Mouse (Mus musculus) embryonic facial prominence, embryonic 11.5 days (tissue): ENCODE measurements at regions not wholly inside any gene's neighbourhood (a gene's known extent, or its start where the extent isn't known, plus 50 kb on each side); places are given as distances from the start of the nearest gene placed in this dataset.
A peak's percentile ranks its signal among the peaks of the same experiment; 100 is the strongest.

Experiments
- ATAC-seq: fragments of 200-750 bp; cut with Nextera tagmentation; replicated peaks from 2 replicates; pipeline ENCODE4 v1.8.0; 2017; ENCODE audit warnings: low read depth; ENCODE audit not compliant: insufficient number of reproducible peaks, low FRiP score, low TSS enrichment
- DNase-seq: peaks from one replicate; pipeline ENCODE4 v3.0.0-alpha.2; 2015; ENCODE audit warnings: low spot score
- H3K27ac ChIP-seq: fragments of 300-500 bp; sonication (generic); replicated peaks from 2 replicates; pipeline ENCODE4 v1.5.1; 2014; ENCODE audit warnings: mild to moderate bottlenecking, low read depth, low read length, control low read depth
- H3K27me3 ChIP-seq: fragments of 300-500 bp; sonication (generic); 2 replicates; pipeline ENCODE4 v1.6.1; 2014; ENCODE audit warnings: mild to moderate bottlenecking, low read length, moderate library complexity, mixed read lengths; ENCODE audit not compliant: control insufficient read depth, insufficient read depth
- H3K36me3 ChIP-seq: fragments of 300-500 bp; sonication (generic); replicated peaks from 2 replicates; pipeline ENCODE4 v1.6.1; 2014; ENCODE audit warnings: low read depth, mild to moderate bottlenecking, low read length, moderate library complexity, mixed read lengths; ENCODE audit not compliant: control insufficient read depth, insufficient read depth
- H3K4me1 ChIP-seq: fragments of 300-500 bp; sonication (generic); 2 replicates; pipeline ENCODE4 v1.6.1; 2014; ENCODE audit warnings: low read length, mixed read lengths; ENCODE audit not compliant: control insufficient read depth, insufficient read depth
- H3K4me2 ChIP-seq: fragments of 300-500 bp; sonication (generic); 2 replicates; pipeline ENCODE4 v1.6.1; 2014; ENCODE audit warnings: low read depth, mild to moderate bottlenecking, control low read depth, low read length, moderate library complexity
- H3K4me3 ChIP-seq: fragments of 300-500 bp; sonication (generic); 2 replicates; pipeline ENCODE4 v1.5.1; 2014; ENCODE audit warnings: low read depth, low read length, control low read depth
- H3K9ac ChIP-seq: fragments of 300-500 bp; sonication (generic); replicated peaks from 2 replicates; pipeline ENCODE4 v1.6.1; 2014; ENCODE audit warnings: mild to moderate bottlenecking, control low read depth, low read length
- H3K9me3 ChIP-seq: fragments of 300-500 bp; sonication (generic); replicated peaks from 2 replicates; pipeline ENCODE4 v1.6.1; 2016; ENCODE audit warnings: mild to moderate bottlenecking, low read length, inconsistent platforms, mixed read lengths; ENCODE audit not compliant: control insufficient read depth
- WGBS: fragments of 180-500 bp; shearing (Covaris S2); extraction: QIAGEN DNeasy Blood & Tissue Kit; methylation state at CpG from one replicate; pipeline ENCODE4 v1.1.7; 2014; 5-methylcytosine and 5-hydroxymethylcytosine counted together

DNA sequence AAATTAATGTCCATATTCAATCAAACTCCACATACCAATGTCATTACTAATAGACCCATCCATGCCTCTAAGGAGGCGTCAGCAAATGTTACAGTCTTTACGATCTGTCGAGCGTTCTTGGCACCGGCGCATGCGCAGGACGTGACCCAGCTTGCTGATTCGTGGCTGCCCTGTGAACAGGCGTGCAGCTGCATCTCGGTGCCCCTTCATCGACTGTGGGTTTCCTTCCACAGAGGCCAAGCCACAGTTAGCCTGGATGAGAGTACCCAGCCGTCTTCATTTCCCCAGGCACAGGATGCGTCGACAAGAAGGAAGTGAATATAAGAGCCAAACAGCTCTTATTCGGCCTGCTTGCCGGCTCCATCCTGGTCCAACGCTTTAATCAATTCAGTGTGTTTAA is 193.8 kb upstream of the Jarid2 start:
- ATAC-seq (no peak), DNase-seq (peak; percentile 28)
- H3K9me3 ChIP-seq: no peaks in the 10 kb centered on the region
- H3K4me2 ChIP-seq: no peak overlapping the region
- WGBS: 66% methylated on average over 18 of the region's 18 CpGs
- H3K27me3 ChIP-seq: no peaks in the 10 kb centered on the region
- H3K4me3 ChIP-seq: no peak overlapping the region
- H3K9ac ChIP-seq: no peak overlapping the region
- H3K36me3 ChIP-seq: no peaks in the 10 kb centered on the region; the same call in 1 of the 2 replicates
- H3K27ac ChIP-seq: no peak overlapping the region
- peaks cover 3% of the 10 kb centered on the region; the same call in 1 of the 2 replicates for H3K4me1 ChIP-seq

GRCm38 (mm10) chr13:44538238-44538637 is 191.0 kb upstream of the Jarid2 start:
- H3K9me3 ChIP-seq: no peaks in the 10 kb centered on the region
- H3K4me2 ChIP-seq: no peak overlapping the region
- H3K27ac ChIP-seq: no peak overlapping the region
- no peak overlapping the region for H3K4me3 ChIP-seq
- no peaks in the 10 kb centered on the region for H3K27me3 ChIP-seq
- H3K4me1 ChIP-seq: peaks cover 3% of the 10 kb centered on the region; the same call in 1 of the 2 replicates
- ATAC-seq: no peak
- no peaks in the 10 kb centered on the region; the same call in 1 of the 2 replicates for H3K36me3 ChIP-seq
- DNase-seq: no peak
- WGBS: 90% methylated on average over 7 of the region's 7 CpGs
- H3K9ac ChIP-seq: no peak overlapping the region

GRCm38 (mm10) chr13:44540401-44540800 is 188.9 kb upstream of the Jarid2 start:
- peaks cover 3% of the 10 kb centered on the region; the same call in 1 of the 2 replicates for H3K4me1 ChIP-seq
- no peak overlapping the region for H3K4me3 ChIP-seq
- no peak overlapping the region for H3K4me2 ChIP-seq
- no peaks in the 10 kb centered on the region for H3K9me3 ChIP-seq
- WGBS: 91% methylated on average over 4 of the region's 4 CpGs
- no peak overlapping the region for H3K27ac ChIP-seq
- no peaks in the 10 kb centered on the region; the same call in 1 of the 2 replicates for H3K36me3 ChIP-seq
- no peak for DNase-seq
- ATAC-seq: no peak
- H3K9ac ChIP-seq: no peak overlapping the region
- no peaks in the 10 kb centered on the region for H3K27me3 ChIP-seq

GRCm38 (mm10) chr13:44541243-44541653 is 188.0 kb upstream of the Jarid2 start:
- Histone ChIP-seq H3K27me3 (no peaks in the 10 kb centered on the region), H3K36me3 (no peaks in the 10 kb centered on the region), H3K27ac (no peak overlapping the region), H3K4me1 (no peaks in the 10 kb centered on the region), H3K9me3 (no peaks in the 10 kb centered on the region), H3K4me2 (no peak overlapping the region), H3K9ac (no peak overlapping the region), H3K4me3 (no peak overlapping the region)
- 62% methylated on average over 5 of the region's 5 CpGs for WGBS
- ATAC-seq (no peak), DNase-seq (no peak)

DNA sequence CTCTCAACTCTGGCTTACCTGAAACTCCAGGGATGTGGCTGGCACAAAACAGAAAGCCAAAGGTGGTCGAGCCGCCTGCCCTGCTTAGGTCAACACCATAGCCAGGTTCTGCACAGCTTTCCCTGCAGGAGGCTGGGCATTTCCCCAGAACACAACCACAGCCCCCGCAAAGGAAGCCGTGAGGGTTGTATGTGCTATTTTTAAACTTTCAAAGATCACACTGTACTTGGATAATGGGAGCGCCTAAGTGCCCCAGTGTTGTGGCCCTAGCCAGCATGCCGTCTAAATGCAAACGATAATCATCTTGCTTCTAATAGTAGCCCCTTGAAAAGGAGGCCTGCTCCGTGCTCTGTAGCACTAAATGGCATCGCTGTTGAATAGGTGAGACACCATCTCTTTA is 184.5 kb upstream of the Jarid2 start:
- no peak for ATAC-seq

DNA sequence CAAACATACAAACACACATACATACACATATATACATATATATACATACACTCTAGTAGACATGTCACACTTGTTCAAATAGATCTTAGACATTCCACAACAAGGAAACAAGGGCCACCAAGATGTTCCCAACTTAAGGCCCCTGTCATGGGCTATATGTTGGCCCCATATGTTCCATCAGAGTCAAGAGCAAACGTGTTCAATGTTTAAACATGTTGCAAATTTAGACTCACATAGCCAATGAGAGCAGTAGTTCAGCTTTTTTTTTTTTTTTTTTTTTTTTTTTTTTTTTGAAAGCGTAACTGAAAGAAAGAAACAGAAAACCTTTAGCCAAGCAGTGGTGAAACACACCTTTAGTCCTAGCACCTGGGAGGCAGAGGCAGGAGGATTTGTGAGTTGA is 183.0 kb upstream of the Jarid2 start:
- DNase-seq (no peak), ATAC-seq (no peak)
- H3K36me3 ChIP-seq: no peaks in the 10 kb centered on the region
- 81% methylated on average over 2 of the region's 2 CpGs for WGBS
- H3K27me3 ChIP-seq: no peaks in the 10 kb centered on the region
- H3K27ac ChIP-seq: no peak overlapping the region
- H3K9ac ChIP-seq: no peak overlapping the region
- no peak overlapping the region for H3K4me3 ChIP-seq
- no peaks in the 10 kb centered on the region for H3K9me3 ChIP-seq
- H3K4me2 ChIP-seq: no peak overlapping the region
- H3K4me1 ChIP-seq: no peaks in the 10 kb centered on the region

More for the DNA sequence above, 184.5 kb upstream of the Jarid2 start:
- WGBS: 86% methylated on average over 9 of the region's 9 CpGs
- Histone ChIP-seq H3K4me1 (no peaks in the 10 kb centered on the region), H3K4me2 (no peak overlapping the region), H3K4me3 (no peak overlapping the region), H3K36me3 (no peaks in the 10 kb centered on the region), H3K9me3 (no peaks in the 10 kb centered on the region), H3K27me3 (no peaks in the 10 kb centered on the region), H3K27ac (no peak overlapping the region), H3K9ac (no peak overlapping the region)
- DNase-seq: no peak

- Histone ChIP-seq H3K4me3 (no peak overlapping the region), H3K9me3 (no peaks in the 10 kb centered on the region), H3K4me2 (no peak overlapping the region), H3K27ac (no peak overlapping the region), H3K27me3 (no peaks in the 10 kb centered on the region), H3K36me3 (no peaks in the 10 kb centered on the region), H3K9ac (no peak overlapping the region), H3K4me1 (no peaks in the 10 kb centered on the region)
- 91% methylated on average over 3 of the region's 3 CpGs for WGBS
- no peak for ATAC-seq
- no peak for DNase-seq
Measured at GRCm38 (mm10) chr13:44548880-44549279, 180.4 kb upstream of the Jarid2 start.

DNA sequence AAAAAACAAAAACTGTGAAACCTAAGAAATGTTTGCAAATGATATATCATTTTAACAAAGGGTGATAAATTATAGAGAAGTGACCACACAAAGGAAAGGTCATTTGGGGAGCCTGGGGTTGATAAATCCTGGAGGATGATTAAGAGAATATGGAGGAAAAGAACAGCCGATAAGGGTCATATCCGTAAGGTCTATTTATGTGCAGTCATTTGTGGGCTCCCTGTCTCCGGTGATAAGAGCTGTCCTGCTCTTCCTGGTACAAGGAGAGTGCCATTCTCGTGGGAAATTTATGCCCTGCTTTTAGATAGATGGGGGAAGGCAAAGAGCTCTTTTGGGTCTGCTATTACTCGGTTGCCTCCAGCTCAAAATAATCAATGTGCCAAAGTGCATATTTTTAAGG is 175.9 kb upstream of the Jarid2 start:
- no peaks in the 10 kb centered on the region for H3K9me3 ChIP-seq
- H3K9ac ChIP-seq: no peak overlapping the region
- ATAC-seq (no peak), DNase-seq (no peak)
- H3K27ac ChIP-seq: no peak overlapping the region
- H3K4me3 ChIP-seq: no peak overlapping the region
- no peaks in the 10 kb centered on the region for H3K27me3 ChIP-seq
- no peaks in the 10 kb centered on the region for H3K36me3 ChIP-seq
- no peak overlapping the region for H3K4me2 ChIP-seq
- H3K4me1 ChIP-seq: no peaks in the 10 kb centered on the region
- 84% methylated on average over 5 of the region's 5 CpGs for WGBS
